Mouse (Mus musculus): ENCODE measurements around the gene Tbx10. TPM values are rescaled to one million over a fixed set of nuclear protein-coding genes. Genes with fewer than 3 reads are reported as not detected.

The Tbx10 gene
- not detected for polyA plus RNA-seq (2014; fragmentation: Illumina TruSeq; extraction: RNeasy Lipid Tissue Mini Kit (QIAGEN cat#74804))

GRCm38 (mm10) chr19:3992416-3992815 lies at the start of gene Tbx10:
Gene Tbx10, plus strand, starts transcription at chr19:3992752.

GRCm38 (mm10) chr19:3958470-3958869 lies 34.1 kb upstream of the Tbx10 start, which contains the start of gene Aldh3b3:
Gene Aldh3b3, plus strand, starts transcription at chr19:3958645.

GRCm38 (mm10) chr19:3972229-3972628 lies 20.3 kb upstream of the Tbx10 start, which contains the start of gene Aldh3b2:
Gene Aldh3b2, plus strand, starts transcription at chr19:3972328.

GRCm38 (mm10) chr19:3986334-3986733 lies 6.2 kb upstream of the Tbx10 start, which contains the start of gene Acy3:
Gene Acy3, plus strand, starts transcription at chr19:3986570.

GRCm38 (mm10) chr19:4000119-4000900 lies 7.8 kb downstream of the Tbx10 start, which contains the start of the genes Nudt8 and Gm49405:
Gene Nudt8, plus strand, starts transcription at chr19:4000580.
Gene Gm49405, plus strand, starts transcription at chr19:4000626.

DNA sequence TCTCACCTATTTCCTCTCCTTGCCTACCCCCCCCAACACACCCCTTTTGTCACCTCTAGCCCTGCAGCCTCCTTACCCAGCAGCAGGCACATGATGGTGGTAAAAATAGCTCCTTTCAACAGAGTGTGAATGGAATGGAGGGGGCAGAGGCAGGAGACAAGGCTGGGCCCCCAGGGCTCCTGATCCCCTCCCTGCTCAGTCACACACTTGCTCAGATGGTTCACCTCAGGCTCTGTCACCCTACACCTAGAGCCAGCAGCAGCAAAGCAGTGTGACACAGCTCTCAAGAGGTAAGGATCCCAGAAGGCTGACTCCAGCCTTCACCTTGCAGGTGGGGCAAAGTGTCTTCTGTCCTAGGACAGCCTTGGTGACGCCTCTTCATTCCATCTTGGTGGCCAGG lies 10.6 kb downstream of the Tbx10 start, which contains the start of gene Doc2g:
Gene Doc2g (plus strand): TSS at position 202 of the 400 bp plus-strand sequence.

GRCm38 (mm10) chr19:4012432-4013022 lies 20.0 kb downstream of the Tbx10 start, which contains the start of gene Ndufv1:
Gene Ndufv1, minus strand, starts transcription at chr19:4012806.

GRCm38 (mm10) chr19:4037788-4038232 lies 45.3 kb downstream of the Tbx10 start, which contains the start of gene Gstp1:
Gene Gstp1, minus strand, starts transcription at chr19:4037985.

DNA sequence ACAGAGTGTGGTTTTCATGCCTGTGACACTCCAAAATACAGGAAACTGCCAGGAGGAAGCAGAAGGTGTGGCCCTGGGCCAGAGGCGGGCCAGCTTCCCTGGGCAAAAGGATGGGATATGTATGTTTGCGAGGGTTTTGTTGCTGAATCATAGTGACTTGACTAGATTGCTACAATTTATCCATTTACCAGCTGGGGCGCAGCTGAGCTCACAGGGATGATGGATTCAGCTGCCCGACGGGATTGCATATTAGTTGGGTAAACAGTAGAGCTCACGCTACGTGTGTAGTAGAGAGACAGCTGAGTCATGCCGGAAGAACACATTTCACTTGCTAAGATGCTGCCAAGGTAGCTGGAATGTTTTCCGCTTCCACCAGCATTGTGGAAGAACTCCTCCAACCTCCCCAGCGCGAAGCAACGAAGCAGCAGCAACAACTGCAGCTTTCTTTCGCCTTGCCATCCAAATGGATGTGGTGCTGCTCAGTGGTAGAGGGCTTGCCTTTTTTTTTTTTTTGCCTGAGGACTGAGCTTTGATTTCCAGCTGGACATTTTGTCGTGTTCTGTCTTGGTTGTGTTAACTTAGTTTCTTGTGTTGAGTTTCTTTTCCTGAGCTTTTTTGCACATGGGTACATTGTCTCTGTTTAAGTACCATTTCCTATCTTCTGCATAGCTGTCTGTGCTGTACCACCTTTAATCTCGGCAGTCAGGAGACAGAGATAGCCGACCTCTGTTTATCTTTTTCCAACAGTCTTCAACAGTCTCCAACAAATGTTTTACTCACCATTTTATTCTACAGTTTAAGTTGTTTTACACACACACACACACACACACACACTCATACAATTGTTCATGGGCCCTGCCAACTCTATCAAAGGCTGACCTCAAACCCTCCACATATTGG lies 53.7 kb downstream of the Tbx10 start, which contains the start of gene Gstp2:
Gene Gstp2 (minus strand): TSS at position 58 of the 900 bp plus-strand sequence.

Other genes with a start within 250 kb of the Tbx10 start
- gene Kmt5b, start 225.3 kb upstream of the Tbx10 start, polyA plus RNA-seq (2014; fragmentation: Illumina TruSeq; extraction: RNeasy Lipid Tissue Mini Kit (QIAGEN cat#74804)) = 263 TPM
- gene Chka, start 141.0 kb upstream of the Tbx10 start, polyA plus RNA-seq (2014; fragmentation: Illumina TruSeq; extraction: RNeasy Lipid Tissue Mini Kit (QIAGEN cat#74804)) = 102 TPM
- gene Tcirg1, start 85.6 kb upstream of the Tbx10 start, polyA plus RNA-seq (2014; fragmentation: Illumina TruSeq; extraction: RNeasy Lipid Tissue Mini Kit (QIAGEN cat#74804)) = 2.5 TPM
- gene Ndufs8, start 80.0 kb upstream of the Tbx10 start, polyA plus RNA-seq (2014; fragmentation: Illumina TruSeq; extraction: RNeasy Lipid Tissue Mini Kit (QIAGEN cat#74804)) = 1.3 TPM
- gene Aldh3b1, start 62.9 kb upstream of the Tbx10 start, polyA plus RNA-seq (2014; fragmentation: Illumina TruSeq; extraction: RNeasy Lipid Tissue Mini Kit (QIAGEN cat#74804)) = 1.7 TPM
- 0.51 TPM for gene Unc93b1, start 57.6 kb upstream of the Tbx10 start, polyA plus RNA-seq (2014; fragmentation: Illumina TruSeq; extraction: RNeasy Lipid Tissue Mini Kit (QIAGEN cat#74804))
- not detected for gene Aldh3b3, start 34.1 kb upstream of the Tbx10 start, polyA plus RNA-seq (2014; fragmentation: Illumina TruSeq; extraction: RNeasy Lipid Tissue Mini Kit (QIAGEN cat#74804))
- gene Aldh3b2, start 20.4 kb upstream of the Tbx10 start, polyA plus RNA-seq (2014; fragmentation: Illumina TruSeq; extraction: RNeasy Lipid Tissue Mini Kit (QIAGEN cat#74804)) = not detected
- 1.3 TPM for gene Acy3, start 6.2 kb upstream of the Tbx10 start, polyA plus RNA-seq (2014; fragmentation: Illumina TruSeq; extraction: RNeasy Lipid Tissue Mini Kit (QIAGEN cat#74804))
- not detected for gene Nudt8, start 7.8 kb downstream of the Tbx10 start, polyA plus RNA-seq (2014; fragmentation: Illumina TruSeq; extraction: RNeasy Lipid Tissue Mini Kit (QIAGEN cat#74804))
- gene Gm49405, start 7.9 kb downstream of the Tbx10 start, polyA plus RNA-seq (2014; fragmentation: Illumina TruSeq; extraction: RNeasy Lipid Tissue Mini Kit (QIAGEN cat#74804)) = not detected
- not detected for gene Doc2g, start 10.6 kb downstream of the Tbx10 start, polyA plus RNA-seq (2014; fragmentation: Illumina TruSeq; extraction: RNeasy Lipid Tissue Mini Kit (QIAGEN cat#74804))
- gene Ndufv1, start 20.1 kb downstream of the Tbx10 start, polyA plus RNA-seq (2014; fragmentation: Illumina TruSeq; extraction: RNeasy Lipid Tissue Mini Kit (QIAGEN cat#74804)) = 2.2 TPM
- 13.3 TPM for gene Gstp1, start 45.2 kb downstream of the Tbx10 start, polyA plus RNA-seq (2014; fragmentation: Illumina TruSeq; extraction: RNeasy Lipid Tissue Mini Kit (QIAGEN cat#74804))
- gene Gstp2, start 53.3 kb downstream of the Tbx10 start, polyA plus RNA-seq (2014; fragmentation: Illumina TruSeq; extraction: RNeasy Lipid Tissue Mini Kit (QIAGEN cat#74804)) = 5.3 TPM
- gene Gstp3, start 66.8 kb downstream of the Tbx10 start, polyA plus RNA-seq (2014; fragmentation: Illumina TruSeq; extraction: RNeasy Lipid Tissue Mini Kit (QIAGEN cat#74804)) = not detected
- gene Cabp2, start 88.8 kb downstream of the Tbx10 start, polyA plus RNA-seq (2014; fragmentation: Illumina TruSeq; extraction: RNeasy Lipid Tissue Mini Kit (QIAGEN cat#74804)) = not detected
- gene Cdk2ap2, start 104.4 kb downstream of the Tbx10 start, polyA plus RNA-seq (2014; fragmentation: Illumina TruSeq; extraction: RNeasy Lipid Tissue Mini Kit (QIAGEN cat#74804)) = not detected
- gene Pitpnm1, start 107.2 kb downstream of the Tbx10 start, polyA plus RNA-seq (2014; fragmentation: Illumina TruSeq; extraction: RNeasy Lipid Tissue Mini Kit (QIAGEN cat#74804)) = 0.37 TPM
- gene Aip, start 133.1 kb downstream of the Tbx10 start, polyA plus RNA-seq (2014; fragmentation: Illumina TruSeq; extraction: RNeasy Lipid Tissue Mini Kit (QIAGEN cat#74804)) = 1.00 TPM
- not detected for gene Gpr152, start 147.0 kb downstream of the Tbx10 start, polyA plus RNA-seq (2014; fragmentation: Illumina TruSeq; extraction: RNeasy Lipid Tissue Mini Kit (QIAGEN cat#74804))
- not detected for gene Cabp4, start 151.3 kb downstream of the Tbx10 start, polyA plus RNA-seq (2014; fragmentation: Illumina TruSeq; extraction: RNeasy Lipid Tissue Mini Kit (QIAGEN cat#74804))
- gene Coro1b, start 155.9 kb downstream of the Tbx10 start, polyA plus RNA-seq (2014; fragmentation: Illumina TruSeq; extraction: RNeasy Lipid Tissue Mini Kit (QIAGEN cat#74804)) = 12.7 TPM
- 1.6 TPM for gene Ptprcap, start 160.9 kb downstream of the Tbx10 start, polyA plus RNA-seq (2014; fragmentation: Illumina TruSeq; extraction: RNeasy Lipid Tissue Mini Kit (QIAGEN cat#74804))
- gene Rps6kb2, start 170.6 kb downstream of the Tbx10 start, polyA plus RNA-seq (2014; fragmentation: Illumina TruSeq; extraction: RNeasy Lipid Tissue Mini Kit (QIAGEN cat#74804)) = 1.2 TPM
- gene Carns1, start 182.7 kb downstream of the Tbx10 start, polyA plus RNA-seq (2014; fragmentation: Illumina TruSeq; extraction: RNeasy Lipid Tissue Mini Kit (QIAGEN cat#74804)) = 1.00 TPM
- not detected for gene Tbc1d10c, start 198.5 kb downstream of the Tbx10 start, polyA plus RNA-seq (2014; fragmentation: Illumina TruSeq; extraction: RNeasy Lipid Tissue Mini Kit (QIAGEN cat#74804))
- 102 TPM for gene Ppp1ca, start 199.3 kb downstream of the Tbx10 start, polyA plus RNA-seq (2014; fragmentation: Illumina TruSeq; extraction: RNeasy Lipid Tissue Mini Kit (QIAGEN cat#74804))
- 3.0 TPM for gene Rad9a, start 208.9 kb downstream of the Tbx10 start, polyA plus RNA-seq (2014; fragmentation: Illumina TruSeq; extraction: RNeasy Lipid Tissue Mini Kit (QIAGEN cat#74804))
- 0.26 TPM for gene Clcf1, start 221.5 kb downstream of the Tbx10 start, polyA plus RNA-seq (2014; fragmentation: Illumina TruSeq; extraction: RNeasy Lipid Tissue Mini Kit (QIAGEN cat#74804))
- gene AC109138.7, start 221.6 kb downstream of the Tbx10 start, polyA plus RNA-seq (2014; fragmentation: Illumina TruSeq; extraction: RNeasy Lipid Tissue Mini Kit (QIAGEN cat#74804)) = not detected
- gene Pold4, start 239.1 kb downstream of the Tbx10 start, polyA plus RNA-seq (2014; fragmentation: Illumina TruSeq; extraction: RNeasy Lipid Tissue Mini Kit (QIAGEN cat#74804)) = not detected